Mouse (Mus musculus) MEL (cell line): ENCODE results near the gene Olfr221. TPM values are rescaled to one million over a fixed set of nuclear protein-coding genes. Genes with fewer than 3 reads are reported as not detected.

Experiments used
- DNase-seq: peaks from one replicate; pipeline ENCODE4 v3.0.0; 2011; ENCODE audit warnings: low read depth, low spot score
- H3K27ac ChIP-seq: 2 replicates; pipeline ENCODE4 v1.5.1; 2012; ENCODE audit warnings: low read depth, mild to moderate bottlenecking, control low read depth, low read length, moderate library complexity; ENCODE audit not compliant: control insufficient read depth
- H3K27me3 ChIP-seq, 2 experiments: fragments of 150-350 bp in 1 of 2; sonication (generic) in 1 of 2; 2 replicates each; pipeline ENCODE4 v1.6.1; 2012; ENCODE audit warnings: low read length in 2 of 2, mild to moderate bottlenecking in 2 of 2, improper control_type of control experiment in 1 of 2, moderate library complexity in 1 of 2; ENCODE audit not compliant: insufficient read depth in 2 of 2, control insufficient read depth in 1 of 2
- H3K36me3 ChIP-seq, 2 experiments: 2 replicates each; pipeline ENCODE4 v1.6.1; 2012 to 2014; ENCODE audit warnings: low read length in 2 of 2, improper control_type of control experiment in 1 of 2, inconsistent platforms in 1 of 2, mild to moderate bottlenecking in 1 of 2; ENCODE audit not compliant: insufficient read depth in 2 of 2, control insufficient read depth in 1 of 2
- H3K4me1 ChIP-seq, 2 experiments: fragments of 150-350 bp in 1 of 2; sonication (generic) in 1 of 2; 2 replicates each; pipeline ENCODE4 v1.6.1; 2012; ENCODE audit warnings: low read length in 2 of 2, improper control_type of control experiment in 1 of 2, mild to moderate bottlenecking in 1 of 2; ENCODE audit not compliant: insufficient read depth in 2 of 2, control insufficient read depth in 1 of 2
- H3K4me3 ChIP-seq, 2 experiments: fragments of 150-350 bp in 1 of 2; sonication (generic) in 1 of 2; 2 replicates each; pipeline ENCODE4 v1.5.1; 2012; ENCODE audit warnings: low read depth in 2 of 2, low read length in 2 of 2, mild to moderate bottlenecking in 2 of 2, moderate library complexity in 2 of 2, control low read depth in 1 of 2, improper control_type of control experiment in 1 of 2; ENCODE audit not compliant: control insufficient read depth in 1 of 2, insufficient read depth in 1 of 2
- H3K79me2 ChIP-seq: 2 replicates; pipeline ENCODE4 v1.6.1; 2012; ENCODE audit warnings: mild to moderate bottlenecking, low read length, moderate library complexity; ENCODE audit not compliant: control insufficient read depth, poor library complexity, insufficient read depth
- H3K9ac ChIP-seq: 2 replicates; pipeline ENCODE4 v1.6.1; 2012; ENCODE audit warnings: low read depth, mild to moderate bottlenecking, control low read depth, low read length, moderate library complexity; ENCODE audit not compliant: control insufficient read depth, poor library complexity, severe bottlenecking
- H3K9me3 ChIP-seq: fragments of 150-350 bp; sonication (generic); replicated peaks from 2 replicates; pipeline ENCODE4 v1.6.1; 2012; ENCODE audit warnings: mild to moderate bottlenecking, low read length, improper control_type of control experiment, moderate library complexity; ENCODE audit not compliant: insufficient read depth
- CHD2 ChIP-seq: IDR thresholded peaks from 2 replicates; pipeline ENCODE4 v1.6.1; 2011; ENCODE audit warnings: low read length, improper control_type of control experiment
- CTCF ChIP-seq, 3 experiments: IDR thresholded peaks in 2 of 3; conservative IDR thresholded peaks in 1 of 3; 2 replicates each; pipeline ENCODE4 v1.5.1; 2011 to 2012; ENCODE audit warnings: low read length in 3 of 3, low read depth in 2 of 3, mild to moderate bottlenecking in 2 of 3, improper control_type of control experiment in 1 of 3, inconsistent platforms in 1 of 3, mixed read lengths in 1 of 3, moderate library complexity in 1 of 3; ENCODE audit not compliant: control insufficient read depth in 1 of 3, insufficient read depth in 1 of 3, poor library complexity in 1 of 3, severe bottlenecking in 1 of 3
- E2F4 ChIP-seq: IDR thresholded peaks from 2 replicates; pipeline ENCODE4 v1.6.1; 2011; ENCODE audit warnings: low read depth, low read length, improper control_type of control experiment, borderline replicate concordance
- JUND ChIP-seq: IDR thresholded peaks from 2 replicates; pipeline ENCODE4 v1.6.1; 2011; ENCODE audit warnings: low read depth, mild to moderate bottlenecking, improper control_type of control experiment, low read length
- MAZ ChIP-seq: IDR thresholded peaks from 2 replicates; pipeline ENCODE4 v1.6.1; 2012; ENCODE audit warnings: low read depth, mild to moderate bottlenecking, inconsistent platforms, low read length, improper control_type of control experiment
- MEF2A ChIP-seq: IDR thresholded peaks from 2 replicates; pipeline ENCODE4 v1.6.1; 2014; ENCODE audit warnings: low read depth, mild to moderate bottlenecking, inconsistent platforms, low read length, improper control_type of control experiment; ENCODE audit not compliant: poor library complexity, insufficient replicate concordance, severe bottlenecking; ENCODE audit errors: extremely low read depth
- MXI1 ChIP-seq: IDR thresholded peaks from 2 replicates; pipeline ENCODE4 v1.6.1; 2011; ENCODE audit warnings: mild to moderate bottlenecking, low read depth, low read length, improper control_type of control experiment
- MYC ChIP-seq: IDR thresholded peaks from 2 replicates; pipeline ENCODE4 v1.6.1; 2011; ENCODE audit warnings: low read depth, mild to moderate bottlenecking, low read length, improper control_type of control experiment, moderate library complexity
- NELFE ChIP-seq: IDR thresholded peaks from 2 replicates; pipeline ENCODE4 v1.6.1; 2011; ENCODE audit warnings: low read depth, low read length, improper control_type of control experiment
- POLR2AphosphoS2 ChIP-seq: IDR thresholded peaks from 2 replicates; pipeline ENCODE4 v1.6.1; 2011; ENCODE audit warnings: low read length, improper control_type of control experiment
- RAD21 ChIP-seq: IDR thresholded peaks from 2 replicates; pipeline ENCODE4 v1.6.1; 2011; ENCODE audit warnings: mild to moderate bottlenecking, low read depth, low read length, improper control_type of control experiment
- RCOR1 ChIP-seq: IDR thresholded peaks from 2 replicates; pipeline ENCODE4 v1.6.1; 2012; ENCODE audit warnings: low read depth, mild to moderate bottlenecking, inconsistent platforms, low read length, improper control_type of control experiment
- SIN3A ChIP-seq: IDR thresholded peaks from 2 replicates; pipeline ENCODE4 v1.6.1; 2012; ENCODE audit warnings: low read length, improper control_type of control experiment, inconsistent platforms
- SMC3 ChIP-seq: IDR thresholded peaks from 2 replicates; pipeline ENCODE4 v1.6.1; 2011; ENCODE audit warnings: low read depth, low read length, improper control_type of control experiment
- TAL1 ChIP-seq: IDR thresholded peaks from 2 replicates; pipeline ENCODE4 v1.6.1; 2012; ENCODE audit warnings: mild to moderate bottlenecking, inconsistent platforms, low read length, moderate library complexity, mixed read lengths
- TBP ChIP-seq: IDR thresholded peaks from 2 replicates; pipeline ENCODE4 v1.8.0; 2011; ENCODE audit warnings: low read depth, low read length, improper control_type of control experiment
- TCF12 ChIP-seq: IDR thresholded peaks from 2 replicates; pipeline ENCODE4 v1.6.1; 2014; ENCODE audit warnings: low read depth, mild to moderate bottlenecking, inconsistent platforms, low read length, improper control_type of control experiment, moderate library complexity
- UBTF ChIP-seq: IDR thresholded peaks from 2 replicates; pipeline ENCODE4 v1.6.1; 2012; ENCODE audit warnings: low read depth, mild to moderate bottlenecking, inconsistent platforms, low read length, improper control_type of control experiment, moderate library complexity, borderline replicate concordance; ENCODE audit not compliant: insufficient read depth
- USF1 ChIP-seq: IDR thresholded peaks from 2 replicates; pipeline ENCODE4 v1.6.1; 2014; ENCODE audit warnings: low read depth, mild to moderate bottlenecking, inconsistent platforms, low read length, improper control_type of control experiment, moderate library complexity
- USF2 ChIP-seq, 2 experiments: IDR thresholded peaks; 2 replicates each; pipeline ENCODE4 v1.6.1; 2011 to 2012; ENCODE audit warnings: improper control_type of control experiment in 2 of 2, low read length in 2 of 2, borderline replicate concordance in 1 of 2, inconsistent platforms in 1 of 2, low read depth in 1 of 2, mild to moderate bottlenecking in 1 of 2; ENCODE audit not compliant: insufficient read depth in 1 of 2
- ZNF384 ChIP-seq: IDR thresholded peaks from 2 replicates; pipeline ENCODE4 v1.6.1; 2012; ENCODE audit warnings: low read depth, mild to moderate bottlenecking, inconsistent platforms, low read length, improper control_type of control experiment
- polyA plus RNA-seq, 2 experiments: library from polyadenylated mRNA; stranded (reverse) in 1 of 2; unstranded in 1 of 2; fragments of >175 nt in 1 of 2; fragments of >200 nt in 1 of 2; gene quantifications; 2 replicates each; pipeline versions ENCODE4 v1.2.1 to v1.2.4; 2012; ENCODE audit warnings: low replicate concordance in 2 of 2, low read depth in 1 of 2; ENCODE audit not compliant: insufficient read length in 2 of 2, insufficient read depth in 1 of 2, missing spikeins in 1 of 2
- total RNA-seq: library from RNA; depleted of rRNA; stranded (reverse); fragments of 300-350 nt; gene quantifications from 2 replicates; pipeline ENCODE4 v1.2.3, GENCODE M21; 2012

Gene Olfr221
- total and polyA plus RNA-seq, 3 experiments = not detected

DNA sequence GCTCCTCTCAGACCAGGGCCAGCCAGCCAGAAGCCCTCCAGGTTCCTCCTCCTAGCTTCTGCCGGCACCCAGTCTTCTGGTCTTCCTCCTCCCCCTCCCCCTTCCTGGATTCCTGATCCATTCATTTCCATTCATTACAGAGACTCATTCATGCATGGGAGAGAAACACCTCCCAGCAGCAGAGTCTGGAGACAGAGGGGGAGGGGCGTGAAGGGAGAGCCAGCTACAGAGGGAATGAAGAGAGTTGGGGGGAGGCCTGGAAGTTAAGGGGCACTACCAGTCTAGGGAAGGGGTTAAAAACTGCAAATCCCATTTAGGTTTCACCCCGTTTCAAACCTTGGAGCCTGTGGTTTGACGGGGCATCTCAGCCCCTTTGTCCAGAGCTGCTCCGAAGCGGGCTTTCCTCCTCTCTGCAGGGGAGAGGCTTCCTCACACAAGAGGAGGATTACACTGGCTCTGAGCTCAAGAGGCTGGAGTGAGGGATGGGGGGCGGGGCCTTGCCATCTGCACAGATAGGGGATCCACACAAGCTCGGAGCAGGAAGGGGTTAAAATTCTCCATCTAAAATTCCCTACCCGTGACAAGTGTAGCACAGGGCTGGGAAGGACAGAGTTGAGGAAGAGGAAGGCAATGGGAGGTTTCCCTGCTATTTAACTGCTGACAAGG lies 31.7 kb downstream of the Olfr221 start:
- H3K79me2 ChIP-seq = no peaks in the 10 kb centered on the region
- H3K4me1 ChIP-seq = peaks cover 0 to 3% of the 10 kb centered on the region in 2 experiments; a peak in 1 of 4 replicates
- DNase-seq = no peak
- no peak for TF ChIP-seq MAZ
- TF ChIP-seq USF2 (IDR thresholded peaks at IDR 0.05; ENCODE audit: borderline replicate concordance in 1 of 2, insufficient read depth in 1 of 2, low read depth in 1 of 2, low read length in 2 of 2) = no peak
- no peak for TF ChIP-seq MYC
- no peak for TF ChIP-seq MEF2A
- TF ChIP-seq MXI1 = no peak
- TF ChIP-seq CHD2 = no peak
- no peak for TF ChIP-seq TAL1
- no peak for TF ChIP-seq CTCF (IDR thresholded peaks at IDR 0.05 in 2 of 3, conservative IDR thresholded peaks at IDR 0.05 in 1 of 3; ENCODE audit: control insufficient read depth in 1 of 3, insufficient read depth in 1 of 3, low read depth in 2 of 3, low read length in 3 of 3, poor library complexity in 1 of 3, severe bottlenecking in 1 of 3)
- no peak for TF ChIP-seq TCF12
- TF ChIP-seq RCOR1 = no peak
- no peak for TF ChIP-seq RAD21
- TF ChIP-seq POLR2AphosphoS2 = no peak
- no peak overlapping the region for H3K27ac ChIP-seq
- H3K27me3 ChIP-seq = no peaks in the 10 kb centered on the region
- peaks cover 0 to under 1% of the 10 kb centered on the region in 2 experiments; a peak in 3 of 4 replicates for H3K36me3 ChIP-seq
- H3K9ac ChIP-seq = no peak overlapping the region
- H3K9me3 ChIP-seq = no peaks in the 10 kb centered on the region
- H3K4me3 ChIP-seq = no peak overlapping the region

- H3K9ac ChIP-seq = no peak overlapping the region
- H3K79me2 ChIP-seq = no peaks in the 10 kb centered on the region
- TF ChIP-seq USF1 (no peak), SMC3 (no peak), E2F4 (no peak), MAZ (no peak), UBTF (no peak), ZNF384 (no peak), JUND (no peak), USF2 (IDR thresholded peaks at IDR 0.05; ENCODE audit: borderline replicate concordance in 1 of 2, insufficient read depth in 1 of 2, low read depth in 1 of 2, low read length in 2 of 2) (no peak), SIN3A (no peak), NELFE (no peak), TBP (no peak), CHD2 (no peak), RAD21 (no peak)
- no peak overlapping the region for H3K4me3 ChIP-seq
- no peaks in the 10 kb centered on the region for H3K27me3 ChIP-seq
- DNase-seq = no peak
- no peaks in the 10 kb centered on the region for H3K4me1 ChIP-seq
- no peaks in the 10 kb centered on the region for H3K9me3 ChIP-seq
- no peaks in the 10 kb centered on the region; a peak in 1 of 4 replicates for H3K36me3 ChIP-seq
- H3K27ac ChIP-seq = no peak overlapping the region
Measured at GRCm38 (mm10) chr14:52009841-52010240, 32.4 kb downstream of the Olfr221 start.
